Mouse (Mus musculus): Measurements from ENCODE around the gene Exoc3l4. TPM values are rescaled to one million over a fixed set of nuclear protein-coding genes. Genes with fewer than 3 reads are reported as not detected.

The Exoc3l4 gene
- polyA plus RNA-seq, 1 experiment from 2014 or later, result 1.9 TPM

- H3K4me2 ChIP-seq, result no peak overlapping the region
- H3K9ac ChIP-seq, result no peak overlapping the region
- no peak overlapping the region for H3K27ac ChIP-seq
- H3K9me3 ChIP-seq, result no peaks in the 10 kb centered on the region
- H3K36me3 ChIP-seq (replicated peaks), result no peaks in the 10 kb centered on the region
- ATAC-seq (replicated peaks), result no peak
- H3K4me3 ChIP-seq, result no peak overlapping the region
- H3K27me3 ChIP-seq (replicated peaks), result no peaks in the 10 kb centered on the region
- H3K4me1 ChIP-seq, result no peaks in the 10 kb centered on the region
- 55% methylated on average over 5 of the region's 5 CpGs for WGBS
Measured at GRCm38 (mm10) chr12:111472886-111473285, 56.1 kb downstream of the Exoc3l4 start.

- H3K9ac ChIP-seq, result no peak overlapping the region
- ATAC-seq (replicated peaks), result no peak
- no peaks in the 10 kb centered on the region for H3K36me3 ChIP-seq (replicated peaks)
- 95% methylated on average over 3 of the region's 3 CpGs for WGBS
- H3K4me2 ChIP-seq, result no peak overlapping the region
- no peaks in the 10 kb centered on the region for H3K27me3 ChIP-seq (replicated peaks)
- H3K4me1 ChIP-seq, result no peaks in the 10 kb centered on the region
- no peaks in the 10 kb centered on the region for H3K9me3 ChIP-seq
- H3K27ac ChIP-seq, result no peak overlapping the region
- no peak overlapping the region for H3K4me3 ChIP-seq
Measured at GRCm38 (mm10) chr12:111474384-111474783, 57.6 kb downstream of the Exoc3l4 start.

- ATAC-seq (replicated peaks), result no peak
- no peaks in the 10 kb centered on the region for H3K27me3 ChIP-seq (replicated peaks)
- no peak overlapping the region for H3K4me2 ChIP-seq
- H3K4me3 ChIP-seq, result no peak overlapping the region
- 56% methylated on average over 8 of the region's 8 CpGs for WGBS
- no peak overlapping the region for H3K9ac ChIP-seq
- no peaks in the 10 kb centered on the region for H3K9me3 ChIP-seq
- no peak overlapping the region for H3K27ac ChIP-seq
- H3K36me3 ChIP-seq (replicated peaks), result no peaks in the 10 kb centered on the region
- H3K4me1 ChIP-seq, result no peaks in the 10 kb centered on the region
Measured at GRCm38 (mm10) chr12:111474893-111475643, 58.3 kb downstream of the Exoc3l4 start.

DNA sequence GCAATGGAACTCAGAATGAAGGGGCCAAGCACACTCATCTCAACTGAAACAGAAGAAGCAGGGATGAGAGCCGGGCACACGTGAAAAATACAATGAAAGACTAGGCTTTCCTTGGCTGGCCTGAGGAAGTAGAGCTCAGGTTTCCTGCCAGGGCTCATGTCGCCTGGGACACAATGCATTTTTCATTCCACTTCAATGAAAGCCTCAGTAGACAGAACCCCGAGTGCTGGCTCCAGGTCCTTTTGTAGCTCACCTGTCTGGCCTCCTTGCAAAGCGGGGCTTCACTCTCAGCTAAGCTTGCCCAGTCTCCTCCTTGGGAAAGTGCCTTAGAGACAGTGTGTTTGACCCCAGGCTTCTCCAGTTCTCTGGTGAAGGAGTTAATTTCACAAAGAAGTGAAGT is 62.1 kb downstream of the Exoc3l4 start:
- ATAC-seq (replicated peaks), result no peak

DNA sequence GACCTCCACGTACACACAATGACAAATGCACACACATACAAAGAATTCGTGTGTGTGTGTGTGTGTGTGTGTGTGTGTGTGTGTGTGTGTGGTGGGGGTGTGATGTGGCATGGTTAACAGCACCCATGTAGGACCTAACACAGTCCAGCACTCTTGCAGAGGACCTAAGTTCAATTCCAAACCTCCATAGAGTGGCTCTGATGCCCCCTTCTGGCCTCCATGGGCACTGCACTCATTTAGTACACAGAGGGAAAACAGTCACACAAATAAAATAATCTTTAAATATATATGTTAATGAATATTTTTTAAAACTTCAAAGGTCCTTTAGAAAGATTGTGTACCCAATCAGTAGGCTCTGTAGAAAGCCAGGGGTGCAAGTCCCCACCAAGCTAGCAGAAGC is 63.1 kb downstream of the Exoc3l4 start:
- ATAC-seq (replicated peaks), result no peak
- Histone ChIP-seq H3K9me3 (no peaks in the 10 kb centered on the region), H3K9ac (no peak overlapping the region), H3K4me3 (no peak overlapping the region), H3K4me2 (no peak overlapping the region), H3K27me3 (replicated peaks) (peaks cover 10% of the 10 kb centered on the region), H3K27ac (no peak overlapping the region), H3K4me1 (peaks cover 1% of the 10 kb centered on the region), H3K36me3 (replicated peaks) (no peaks in the 10 kb centered on the region)
- 65% methylated on average over 2 of the region's 2 CpGs for WGBS

More for the DNA sequence above, 62.1 kb downstream of the Exoc3l4 start:
- Histone ChIP-seq H3K9me3 (no peaks in the 10 kb centered on the region), H3K4me1 (no peaks in the 10 kb centered on the region), H3K27me3 (replicated peaks) (peaks cover under 1% of the 10 kb centered on the region), H3K4me3 (no peak overlapping the region), H3K36me3 (replicated peaks) (no peaks in the 10 kb centered on the region), H3K27ac (no peak overlapping the region), H3K9ac (no peak overlapping the region), H3K4me2 (no peak overlapping the region)
- WGBS, result 67% methylated on average over 5 of the region's 5 CpGs

Other genes with a start within 250 kb of the Exoc3l4 start
- gene 4930595D18Rik, start 232.5 kb upstream of the Exoc3l4 start, polyA plus RNA-seq (2015; fragmentation: Nextera tagmentation; extraction: Ambion mirVana), result 0.21 TPM in 1 of 2 replicates, not detected in the other
- 13.9 and 16.4 TPM in 2 replicates for gene Amn, start 145.9 kb upstream of the Exoc3l4 start, polyA plus RNA-seq (2015; fragmentation: Nextera tagmentation; extraction: Ambion mirVana)
- 44.7 and 44.9 TPM in 2 replicates for gene Cdc42bpb, start 39.3 kb upstream of the Exoc3l4 start, polyA plus RNA-seq (2015; fragmentation: Nextera tagmentation; extraction: Ambion mirVana)
- 3.2 and 3.5 TPM in 2 replicates for gene Lbhd2, start 10.2 kb upstream of the Exoc3l4 start, polyA plus RNA-seq (2015; fragmentation: Nextera tagmentation; extraction: Ambion mirVana)
- 0.38 and 1.3 TPM in 2 replicates for gene Tnfaip2, start 25.5 kb downstream of the Exoc3l4 start, polyA plus RNA-seq (2015; fragmentation: Nextera tagmentation; extraction: Ambion mirVana)
- gene Gm266, start 68.8 kb downstream of the Exoc3l4 start, polyA plus RNA-seq (2015; fragmentation: Nextera tagmentation; extraction: Ambion mirVana), result 1.6 and 1.8 TPM in 2 replicates
- gene Eif5, start 121.0 kb downstream of the Exoc3l4 start, polyA plus RNA-seq (2015; fragmentation: Nextera tagmentation; extraction: Ambion mirVana), result 475 and 505 TPM in 2 replicates
- gene Mark3, start 157.5 kb downstream of the Exoc3l4 start, polyA plus RNA-seq (2015; fragmentation: Nextera tagmentation; extraction: Ambion mirVana), result 53.1 and 55.4 TPM in 2 replicates

Data from midbrain, embryonic 15.5 days (tissue).